Mouse (Mus musculus) midbrain, embryonic 15.5 days (tissue): ENCODE results near the gene Klf3. TPM values are rescaled to one million over a fixed set of nuclear protein-coding genes. Genes with fewer than 3 reads are reported as not detected.

Experiments
- ATAC-seq: fragments of 200-750 bp; cut with Nextera tagmentation; replicated peaks from 2 replicates; pipeline ENCODE4 v1.8.0; 2017; ENCODE audit warnings: moderate TSS enrichment
- H3K27ac ChIP-seq: fragments of 300-500 bp; sonication (generic); 2 replicates; pipeline ENCODE4 v1.5.1; 2015; ENCODE audit warnings: mild to moderate bottlenecking, inconsistent platforms
- H3K27me3 ChIP-seq: fragments of 300-500 bp; sonication (generic); replicated peaks from 2 replicates; pipeline ENCODE4 v1.6.1; 2015; ENCODE audit warnings: inconsistent platforms
- H3K36me3 ChIP-seq: fragments of 300-500 bp; sonication (generic); replicated peaks from 2 replicates; pipeline ENCODE4 v1.6.1; 2015; ENCODE audit warnings: inconsistent platforms
- H3K4me1 ChIP-seq: fragments of 300-500 bp; sonication (generic); 2 replicates; pipeline ENCODE4 v1.6.1; 2015; ENCODE audit warnings: inconsistent platforms
- H3K4me2 ChIP-seq: fragments of 300-500 bp; sonication (generic); 2 replicates; pipeline ENCODE4 v1.6.1; 2015; ENCODE audit warnings: inconsistent platforms, mild to moderate bottlenecking, moderate library complexity
- H3K4me3 ChIP-seq: fragments of 300-500 bp; sonication (generic); 2 replicates; pipeline ENCODE4 v1.5.1; 2015; ENCODE audit warnings: mild to moderate bottlenecking, inconsistent platforms
- H3K9ac ChIP-seq: fragments of 300-500 bp; sonication (generic); 2 replicates; pipeline ENCODE4 v1.6.1; 2015; ENCODE audit warnings: mild to moderate bottlenecking, inconsistent platforms
- H3K9me3 ChIP-seq: fragments of 300-500 bp; sonication (generic); 2 replicates; pipeline ENCODE4 v1.6.1; 2016; ENCODE audit warnings: inconsistent platforms
- WGBS: fragments of 180-500 bp; shearing (Covaris S2); methylation state at CpG from one replicate; pipeline ENCODE4 v1.1.7; 2015; ENCODE audit warnings: mixed read lengths; 5-methylcytosine and 5-hydroxymethylcytosine counted together
- polyA plus RNA-seq: library from polyadenylated mRNA; unstranded; fragments of >200 nt; fragmentation: Nextera tagmentation; extraction: Ambion mirVana; gene quantifications from 2 replicates; pipeline ENCODE4 v1.2.1, GENCODE M21; 2015

Klf3 gene
- polyA plus RNA-seq, 1 experiment from 2014 or later, result 24.6 TPM

DNA sequence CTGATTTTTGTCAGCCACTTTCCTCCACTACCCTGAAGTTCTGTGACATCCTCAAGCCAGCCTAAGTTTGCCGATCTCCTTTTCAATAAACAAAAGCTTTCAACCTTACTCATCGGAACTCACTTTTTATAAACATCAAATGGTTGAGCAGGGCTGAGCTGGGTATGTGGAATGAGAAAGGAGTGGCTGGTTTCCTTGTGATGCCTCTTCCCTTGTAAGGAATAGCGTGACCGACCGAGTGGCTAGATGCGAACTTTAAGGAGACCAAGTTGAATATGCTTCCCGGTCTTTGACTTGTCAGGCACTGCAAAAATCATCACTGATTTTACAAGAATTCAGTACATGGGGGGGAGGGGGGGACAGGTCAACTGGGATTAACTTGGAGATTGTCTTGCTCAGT lies 46.7 kb downstream of the Klf3 start:
- no peaks in the 10 kb centered on the region for H3K27me3 ChIP-seq
- no peak overlapping the region for H3K4me3 ChIP-seq
- H3K9me3 ChIP-seq, result no peaks in the 10 kb centered on the region
- no peak overlapping the region for H3K27ac ChIP-seq
- no peak overlapping the region for H3K9ac ChIP-seq
- WGBS, result 82% methylated on average over 7 of the region's 7 CpGs
- H3K4me2 ChIP-seq, result no peak overlapping the region
- no peaks in the 10 kb centered on the region for H3K4me1 ChIP-seq
- ATAC-seq, result no peak
- H3K36me3 ChIP-seq, result no peaks in the 10 kb centered on the region

DNA sequence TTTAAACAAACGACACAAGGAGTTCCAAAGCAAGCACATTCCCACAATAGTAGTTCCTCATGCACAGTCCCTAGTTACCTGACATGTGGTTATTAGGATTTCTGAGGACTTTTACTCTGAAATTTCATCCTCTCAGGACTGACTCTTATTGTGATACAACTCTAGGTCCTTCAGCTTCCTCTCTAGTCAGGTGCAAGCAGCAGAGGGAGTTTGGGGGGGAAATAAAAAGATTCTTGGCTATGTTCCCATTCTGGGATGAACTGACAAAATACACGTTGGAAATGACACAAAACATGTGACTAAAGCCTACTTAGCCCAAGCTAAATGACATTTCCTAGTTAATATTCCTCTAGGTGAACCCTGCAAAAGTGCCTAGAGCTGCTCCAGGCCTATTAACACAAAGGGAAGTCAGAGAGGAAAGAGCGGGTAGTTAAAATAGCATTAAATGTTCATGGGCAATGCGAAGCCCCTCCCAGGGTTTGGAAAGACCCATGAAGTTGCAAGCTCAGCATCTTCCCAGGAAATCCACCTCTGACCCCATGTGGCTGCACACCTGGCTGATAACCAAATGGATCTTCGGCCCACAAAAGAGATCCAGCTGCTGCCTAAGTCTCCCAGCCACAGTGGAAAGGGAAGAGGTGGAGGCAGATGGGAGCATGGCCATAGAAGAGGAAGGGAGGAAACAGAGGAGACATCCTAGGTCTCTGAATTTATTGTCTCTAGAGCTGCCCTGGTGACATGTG lies 49.6 kb downstream of the Klf3 start:
- Histone ChIP-seq H3K27ac (no peak overlapping the region), H3K4me3 (no peak overlapping the region)
- no peak for ATAC-seq

DNA sequence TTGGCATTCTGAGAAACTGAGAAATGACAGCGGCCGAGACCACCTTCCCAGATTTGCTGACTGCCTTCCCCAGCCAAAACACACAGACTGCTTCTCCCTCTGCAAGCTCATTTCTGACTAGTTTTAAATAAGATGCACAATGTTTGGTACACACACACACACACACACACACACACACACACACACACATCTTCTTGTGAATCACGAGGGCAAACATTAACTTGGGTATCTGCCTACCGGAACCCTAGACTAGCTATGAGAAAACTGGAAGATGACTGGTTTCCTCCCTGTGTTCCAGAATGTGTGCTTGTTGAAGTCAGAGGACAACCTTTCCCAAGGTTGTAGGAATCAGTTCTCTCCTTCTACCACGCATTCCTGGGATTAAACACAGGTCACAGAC lies 50.2 kb downstream of the Klf3 start:
- ATAC-seq, result no peak
- no peaks in the 10 kb centered on the region for H3K27me3 ChIP-seq
- H3K4me1 ChIP-seq, result no peaks in the 10 kb centered on the region
- 0 out of 2 replicates have a peak, but pooled peaks cover 5% of the 10 kb centered on the region for H3K9me3 ChIP-seq
- no peak overlapping the region for H3K27ac ChIP-seq
- WGBS, result 92% methylated on average over 5 of the region's 5 CpGs
- no peak overlapping the region for H3K4me2 ChIP-seq
- H3K4me3 ChIP-seq, result no peak overlapping the region
- no peak overlapping the region for H3K9ac ChIP-seq
- H3K36me3 ChIP-seq, result no peaks in the 10 kb centered on the region

More for the DNA sequence above, 49.6 kb downstream of the Klf3 start:
- Histone ChIP-seq H3K27me3 (no peaks in the 10 kb centered on the region), H3K4me2 (no peak overlapping the region), H3K9me3 (0 out of 2 replicates have a peak, but pooled peaks cover 5% of the 10 kb centered on the region), H3K4me1 (no peaks in the 10 kb centered on the region), H3K36me3 (no peaks in the 10 kb centered on the region), H3K9ac (no peak overlapping the region)
- 61% methylated on average over 5 of the region's 5 CpGs for whole genome bisulfite sequencing

DNA sequence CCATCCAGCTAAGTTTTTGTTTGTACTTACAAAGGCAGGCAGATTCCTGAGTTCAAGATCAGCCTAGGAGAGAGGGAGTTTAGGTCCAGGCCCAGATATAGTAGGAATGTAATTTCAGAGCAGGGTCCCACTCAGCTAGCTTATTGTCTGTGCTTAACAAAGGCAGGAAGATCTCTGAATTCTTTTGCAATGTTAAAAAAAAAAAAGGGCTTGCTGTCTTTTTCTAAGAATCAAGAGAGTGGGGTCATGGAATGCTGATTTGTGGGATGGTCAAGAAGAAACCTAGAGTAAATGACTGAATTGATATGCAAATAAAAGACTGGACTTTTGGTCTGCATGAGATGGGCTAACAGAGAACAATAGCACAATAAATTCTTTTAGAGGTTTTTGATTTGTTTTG lies 52.0 kb downstream of the Klf3 start:
- H3K9ac ChIP-seq, result no peak overlapping the region
- no peaks in the 10 kb centered on the region for H3K27me3 ChIP-seq
- 0 out of 2 replicates have a peak, but pooled peaks cover 5% of the 10 kb centered on the region for H3K9me3 ChIP-seq
- H3K4me3 ChIP-seq, result no peak overlapping the region
- ATAC-seq, result no peak
- H3K4me2 ChIP-seq, result no peak overlapping the region
- H3K36me3 ChIP-seq, result no peaks in the 10 kb centered on the region
- H3K4me1 ChIP-seq, result no peaks in the 10 kb centered on the region
- H3K27ac ChIP-seq, result no peak overlapping the region

DNA sequence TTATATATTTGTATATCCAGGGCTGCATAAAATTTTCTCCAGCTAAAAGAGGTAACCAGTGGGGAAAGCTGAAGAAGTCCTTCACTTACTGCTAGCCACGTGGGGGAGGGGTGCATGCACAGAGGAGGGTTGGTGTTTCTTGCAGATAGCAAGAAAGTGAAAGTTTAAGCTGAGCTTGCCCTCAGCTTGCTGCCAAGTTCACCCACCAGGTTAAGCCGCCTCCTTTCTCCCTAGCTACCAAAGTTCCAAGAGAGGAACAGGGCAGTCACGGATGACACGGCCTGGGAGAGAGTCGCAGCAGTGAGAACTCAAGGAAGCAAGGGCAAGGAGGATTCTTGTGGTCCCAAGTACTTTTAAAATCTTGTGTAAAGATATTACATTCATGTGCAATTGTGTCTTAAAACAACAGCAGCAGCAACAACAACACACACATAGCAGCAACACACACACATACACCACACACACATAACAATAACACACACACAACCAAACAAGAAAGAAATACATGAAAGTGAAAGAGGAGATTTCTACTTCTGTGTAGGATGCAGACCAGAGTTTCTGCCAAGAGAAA lies 57.8 kb downstream of the Klf3 start:
- Histone ChIP-seq H3K36me3 (no peaks in the 10 kb centered on the region), H3K27ac (no peak overlapping the region), H3K4me3 (no peak overlapping the region), H3K4me1 (no peaks in the 10 kb centered on the region), H3K27me3 (no peaks in the 10 kb centered on the region), H3K4me2 (no peak overlapping the region), H3K9me3 (no peaks in the 10 kb centered on the region), H3K9ac (no peak overlapping the region)
- 55% methylated on average over 5 of the region's 5 CpGs for WGBS
- no peak for ATAC-seq

DNA sequence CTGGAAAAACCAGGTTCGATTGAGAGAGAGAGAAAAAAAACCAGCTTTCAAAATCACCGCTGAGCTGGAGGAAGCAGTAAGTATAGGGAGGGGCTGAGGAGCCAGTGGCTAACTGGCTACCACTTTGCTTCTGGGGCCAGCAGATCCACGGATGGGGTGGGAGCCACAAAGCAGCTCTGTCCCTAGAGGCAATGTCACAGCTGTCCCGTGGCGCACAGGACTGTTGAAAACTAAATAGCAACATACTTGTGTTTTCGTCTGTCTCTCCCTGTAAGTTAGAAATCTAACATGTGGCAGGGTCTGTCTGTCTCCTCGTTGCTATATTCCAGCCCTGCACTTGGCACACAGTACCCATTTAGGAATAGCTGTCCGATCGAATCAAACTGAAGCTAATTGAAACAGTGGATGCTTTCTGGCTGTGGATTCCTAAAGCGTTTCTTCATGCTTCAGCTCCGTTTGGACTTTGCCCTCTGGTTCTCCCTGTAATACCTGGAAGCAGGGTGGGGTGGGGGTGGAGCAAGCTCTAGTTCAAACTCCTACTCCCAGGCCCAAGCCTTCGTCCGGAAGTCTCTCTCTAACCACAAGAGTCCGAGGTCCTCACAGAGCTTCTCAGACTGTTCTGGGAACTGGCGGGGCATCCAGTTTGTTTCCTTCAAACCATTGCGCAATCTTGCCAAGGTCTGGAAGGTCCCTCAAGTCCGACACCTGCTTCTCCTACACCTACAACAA lies 58.4 kb downstream of the Klf3 start:
- WGBS, result 61% methylated on average over 17 of the region's 17 CpGs

DNA sequence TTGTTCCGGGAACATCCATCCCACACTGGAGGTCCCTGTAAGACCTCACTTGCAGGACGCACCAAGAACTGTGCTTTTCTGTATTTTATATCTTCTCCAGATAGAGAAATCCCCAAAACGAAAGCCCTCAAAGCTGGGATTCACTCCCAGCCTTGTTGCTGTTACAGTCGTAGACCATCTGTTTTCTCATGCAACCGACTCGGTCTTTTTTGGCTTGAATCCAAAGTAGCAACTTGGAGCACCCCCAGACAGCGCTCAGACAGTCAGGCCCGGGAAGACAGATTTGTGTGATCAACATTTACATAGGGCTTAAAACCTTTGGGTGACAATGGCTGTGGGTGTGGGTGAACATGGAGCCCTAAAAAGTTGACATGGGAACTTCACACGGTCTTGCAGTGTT lies 59.1 kb downstream of the Klf3 start:
- H3K4me1 ChIP-seq, result no peaks in the 10 kb centered on the region
- 63% methylated on average over 9 of the region's 9 CpGs for WGBS
- H3K9ac ChIP-seq, result no peak overlapping the region
- H3K9me3 ChIP-seq, result no peaks in the 10 kb centered on the region
- no peak overlapping the region for H3K4me3 ChIP-seq
- H3K27me3 ChIP-seq, result no peaks in the 10 kb centered on the region
- no peak for ATAC-seq
- H3K27ac ChIP-seq, result no peak overlapping the region
- H3K4me2 ChIP-seq, result no peak overlapping the region
- H3K36me3 ChIP-seq, result no peaks in the 10 kb centered on the region

More for the DNA sequence above, 58.4 kb downstream of the Klf3 start:
- Histone ChIP-seq H3K27ac (no peak overlapping the region), H3K4me1 (no peaks in the 10 kb centered on the region), H3K36me3 (no peaks in the 10 kb centered on the region), H3K4me2 (no peak overlapping the region), H3K9ac (no peak overlapping the region), H3K4me3 (no peak overlapping the region), H3K9me3 (no peaks in the 10 kb centered on the region), H3K27me3 (no peaks in the 10 kb centered on the region)
- ATAC-seq, result no peak

DNA sequence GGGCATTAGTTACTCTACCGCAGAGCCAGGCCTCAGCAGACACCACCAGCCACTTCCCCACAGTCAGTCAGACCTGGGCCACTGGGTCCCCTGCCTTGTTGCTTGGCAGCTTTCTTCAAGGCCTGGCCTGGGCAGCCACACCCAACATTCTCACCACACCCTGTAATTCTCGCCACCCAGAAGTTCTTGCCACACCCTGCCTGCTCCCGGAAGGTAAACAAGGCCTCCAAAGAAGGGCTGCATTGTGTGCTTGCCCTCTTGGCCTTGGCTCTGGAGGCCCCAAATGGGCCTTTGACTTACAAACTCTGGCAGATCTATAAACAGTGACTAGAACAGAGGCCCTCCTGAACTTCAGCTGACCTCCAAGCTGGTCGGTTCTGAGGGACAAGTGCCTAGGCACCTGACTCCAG lies 61.5 kb downstream of the Klf3 start:
- Histone ChIP-seq H3K9ac (no peak overlapping the region), H3K9me3 (no peaks in the 10 kb centered on the region), H3K27ac (no peak overlapping the region), H3K4me3 (no peak overlapping the region), H3K27me3 (no peaks in the 10 kb centered on the region), H3K4me2 (no peak overlapping the region), H3K36me3 (no peaks in the 10 kb centered on the region), H3K4me1 (no peaks in the 10 kb centered on the region)
- no peak for ATAC-seq
- WGBS, result 59% methylated on average over 4 of the region's 4 CpGs

DNA sequence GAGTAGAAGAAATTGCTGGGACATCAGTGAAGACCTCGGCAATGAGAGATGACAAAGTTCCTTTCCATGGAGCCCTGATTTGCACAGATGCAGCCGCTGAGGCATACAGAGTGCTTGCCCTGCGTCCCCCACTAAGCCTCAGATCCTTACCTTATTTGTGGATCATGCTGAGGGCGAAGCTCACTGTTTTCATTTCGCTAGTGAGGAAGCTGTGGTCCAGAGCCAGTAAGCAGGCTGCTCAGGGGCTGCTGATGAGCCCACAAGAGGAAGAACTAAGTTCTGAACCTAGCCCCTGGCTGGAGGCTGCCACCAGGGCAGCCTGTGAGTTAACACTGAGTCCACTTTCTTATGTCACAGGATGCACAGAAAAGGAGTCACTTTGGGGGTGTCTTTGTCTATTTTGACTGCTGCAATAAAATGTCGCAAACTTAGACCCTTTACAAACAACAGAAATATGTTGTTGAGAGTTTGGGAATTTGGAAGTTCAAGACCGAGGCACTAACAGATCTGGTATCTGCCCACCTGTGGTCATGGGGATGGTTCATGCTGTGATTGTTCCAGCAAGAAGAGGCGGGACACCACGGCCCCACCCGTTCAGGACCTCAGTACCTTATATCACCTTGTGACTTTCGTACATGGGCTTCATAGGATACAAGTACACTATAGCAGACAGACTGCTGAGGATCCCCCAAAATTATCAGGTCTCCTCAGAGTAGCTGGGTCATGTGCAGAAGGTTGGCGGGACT lies 62.2 kb downstream of the Klf3 start:
- Histone ChIP-seq H3K4me1 (no peaks in the 10 kb centered on the region), H3K4me3 (no peak overlapping the region), H3K9me3 (no peaks in the 10 kb centered on the region), H3K27ac (no peak overlapping the region), H3K4me2 (no peak overlapping the region), H3K36me3 (no peaks in the 10 kb centered on the region), H3K27me3 (no peaks in the 10 kb centered on the region), H3K9ac (no peak overlapping the region)
- no peak for ATAC-seq
- 79% methylated on average over 12 of the region's 12 CpGs for WGBS

DNA sequence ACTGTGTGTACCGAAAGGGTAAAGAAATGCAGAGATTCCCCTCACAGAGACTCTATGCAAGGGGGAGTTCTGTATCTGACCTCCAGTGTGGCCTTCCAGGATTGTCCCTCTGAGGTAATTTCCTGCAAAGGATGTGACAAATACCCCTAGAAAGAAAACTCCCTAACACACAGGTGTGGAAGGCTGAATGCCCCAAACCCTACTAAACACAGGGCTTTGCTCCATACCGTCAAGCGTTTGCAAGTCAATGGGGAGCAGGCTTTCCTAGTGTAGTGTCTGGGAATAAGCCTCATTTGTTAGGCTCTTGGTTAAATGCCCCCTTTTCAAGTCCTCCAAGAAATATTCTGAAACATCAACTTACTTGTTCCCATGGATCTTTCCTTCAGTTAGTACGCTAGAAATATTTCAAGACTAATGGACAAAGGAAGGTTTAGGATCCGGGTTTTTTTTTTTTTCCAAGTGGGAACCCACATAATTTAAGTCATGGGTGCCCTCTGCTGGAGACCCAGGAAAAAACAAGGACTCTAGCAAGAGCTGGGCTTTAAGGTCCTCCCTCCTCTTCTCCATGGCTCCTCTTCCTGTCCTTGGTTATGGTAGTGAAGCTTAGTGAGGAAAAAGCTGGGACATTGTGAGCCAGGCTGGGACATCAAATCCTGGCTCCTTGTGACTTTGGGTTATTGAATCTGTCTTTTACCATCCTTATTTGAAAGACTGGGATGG lies 63.3 kb downstream of the Klf3 start:
- H3K27me3 ChIP-seq, result no peaks in the 10 kb centered on the region
- peak; percentile 45; the same call in 1 of the 2 replicates for ATAC-seq
- no peak overlapping the region for H3K9ac ChIP-seq
- H3K4me2 ChIP-seq, result no peak overlapping the region
- no peaks in the 10 kb centered on the region for H3K36me3 ChIP-seq
- 36% methylated on average over 5 of the region's 5 CpGs for WGBS
- no peaks in the 10 kb centered on the region for H3K4me1 ChIP-seq
- no peak overlapping the region for H3K27ac ChIP-seq
- H3K9me3 ChIP-seq, result no peaks in the 10 kb centered on the region
- H3K4me3 ChIP-seq, result no peak overlapping the region

DNA sequence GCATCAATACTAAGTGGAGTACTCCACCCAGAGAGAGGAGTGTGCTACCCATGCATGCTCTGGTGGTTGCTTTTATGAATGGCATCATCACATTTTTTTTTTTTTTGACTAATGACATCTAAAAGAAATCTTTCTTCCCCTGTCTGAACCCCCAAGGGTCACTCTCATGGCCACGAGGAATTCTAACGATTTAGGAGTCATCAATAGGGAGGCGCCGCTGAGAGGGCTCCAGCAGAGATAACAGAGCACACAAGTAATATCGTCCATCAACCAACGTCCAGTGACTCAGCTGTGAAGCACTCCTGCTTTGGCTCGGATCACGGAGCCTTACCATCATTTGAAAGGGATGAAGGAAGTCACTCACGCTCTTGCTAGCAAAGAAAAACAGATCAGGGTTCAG lies 63.9 kb downstream of the Klf3 start:
- H3K4me2 ChIP-seq, result no peak overlapping the region
- no peak for ATAC-seq

DNA sequence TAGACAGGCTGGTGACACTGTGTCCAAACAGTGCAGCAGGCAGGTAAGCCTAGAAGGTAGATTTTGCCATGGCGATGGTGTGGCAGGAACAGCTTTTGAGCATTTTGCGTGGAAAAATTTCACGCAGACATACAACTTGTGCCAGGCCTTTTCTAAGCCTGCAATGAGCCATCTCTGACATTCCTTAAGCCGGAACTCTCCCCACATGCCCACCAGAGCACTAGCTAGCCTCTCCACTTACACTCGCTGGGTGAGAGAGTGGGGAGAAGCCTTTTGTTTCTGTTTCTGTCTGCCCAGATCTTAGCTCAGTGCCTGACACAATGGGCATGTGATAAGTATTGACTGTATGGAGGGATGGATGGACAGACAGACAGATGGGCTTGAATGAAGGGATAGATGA lies 64.4 kb downstream of the Klf3 start:
- 85% methylated on average over 5 of the region's 5 CpGs for WGBS
- no peaks in the 10 kb centered on the region for H3K4me1 ChIP-seq
- H3K9ac ChIP-seq, result no peak overlapping the region
- ATAC-seq, result no peak
- H3K4me2 ChIP-seq, result no peak overlapping the region
- H3K27me3 ChIP-seq, result no peaks in the 10 kb centered on the region
- no peaks in the 10 kb centered on the region for H3K9me3 ChIP-seq
- no peaks in the 10 kb centered on the region for H3K36me3 ChIP-seq
- no peak overlapping the region for H3K4me3 ChIP-seq
- no peak overlapping the region for H3K27ac ChIP-seq

More for the DNA sequence above, 63.9 kb downstream of the Klf3 start:
- Histone ChIP-seq H3K9me3 (no peaks in the 10 kb centered on the region), H3K27ac (no peak overlapping the region), H3K4me3 (no peak overlapping the region), H3K27me3 (no peaks in the 10 kb centered on the region), H3K9ac (no peak overlapping the region), H3K4me1 (no peaks in the 10 kb centered on the region), H3K36me3 (no peaks in the 10 kb centered on the region)
- WGBS, result 72% methylated on average over 9 of the region's 9 CpGs
